Comparison of ENCODE assay signal across 8 mouse cellular contexts in the genomic region with DNA sequence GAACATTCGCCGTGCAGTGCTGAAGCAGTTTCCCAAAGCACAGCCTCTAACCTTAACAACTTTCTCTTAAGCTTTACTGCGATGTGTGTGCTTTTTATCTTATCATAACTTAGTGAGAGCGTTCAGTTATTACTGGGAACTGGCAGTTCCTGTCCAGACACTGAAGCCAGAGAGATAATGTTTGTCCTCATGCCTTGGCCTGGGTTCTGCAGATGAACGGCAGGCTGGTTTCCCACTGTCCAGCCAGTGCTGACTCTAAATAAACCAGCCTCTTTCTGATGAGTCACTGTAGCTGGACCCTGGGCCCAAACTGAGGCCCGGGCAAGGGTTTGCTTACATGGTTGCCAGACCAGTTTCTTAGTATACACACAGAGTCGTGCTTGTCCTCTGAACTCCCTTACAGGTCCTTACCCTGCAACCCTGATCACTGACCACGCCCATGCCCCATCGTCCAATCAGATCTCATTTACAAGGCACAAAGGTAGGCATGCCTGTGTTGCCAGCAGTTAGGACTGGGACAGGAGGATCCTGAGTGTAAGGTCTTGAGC. TPM values are rescaled to one million over a fixed set of nuclear protein-coding genes. Genes with fewer than 3 reads are reported as not detected.
DNase-seq lines count a peak whose midpoint lies in the region; ATAC-seq and TF ChIP-seq lines count a peak whose summit lies in the region.

No protein-coding gene starts in this region.

- H3K4me3 ChIP-seq in heart, adult 2 months: no peak overlapping the region
- H3K4me3 ChIP-seq in liver, embryonic 13.5 days (replicated peaks): peak overlapping the region; percentile 5

- no peaks in the 10 kb centered on the region for H3K36me3 ChIP-seq in heart, adult 2 months (ENCODE audit: control insufficient read depth, insufficient read depth, low read length)
- H3K36me3 ChIP-seq in liver, embryonic 13.5 days: no peaks in the 10 kb centered on the region

- H3K4me2 ChIP-seq in liver, embryonic 13.5 days: peak overlapping the region; percentile 49

- intact Hi-C loops in heart, adult 2 months (cut with DNase I): no loop called here

- H3K9ac ChIP-seq in heart, adult 2 months (ENCODE audit: low read depth, low read length): no peak overlapping the region
- peak overlapping the region; percentile 22 for H3K9ac ChIP-seq in liver, embryonic 13.5 days

- H3K79me2 ChIP-seq in heart, adult 2 months (replicated peaks; ENCODE audit: control insufficient read depth, insufficient read depth, low read length): no peaks in the 10 kb centered on the region

- peak; percentile 58 for TF ChIP-seq POLR2A in heart, adult 2 months (IDR thresholded peaks at IDR 0.05; ENCODE audit: insufficient read depth, low read depth, low read length)

- TF ChIP-seq EP300 in heart, adult 2 months (IDR thresholded peaks at IDR 0.05; ENCODE audit: insufficient read depth, low read depth, low read length): peak; percentile 97

- no peaks in the 10 kb centered on the region for H3K27me3 ChIP-seq in heart, adult 2 months (ENCODE audit: control insufficient read depth, insufficient read depth, low read length)
- no peaks in the 10 kb centered on the region for H3K27me3 ChIP-seq in liver, embryonic 13.5 days

- peak overlapping the region; percentile 88 for H3K27ac ChIP-seq in heart, adult 2 months
- H3K27ac ChIP-seq in liver, embryonic 13.5 days: peak overlapping the region; percentile 94

- DNase-seq in ovary, adult 18-20 months (ENCODE audit: low spot score): peak; percentile 59
- no peak for DNase-seq in ovary, postnatal 14 days (ENCODE audit: low spot score)
- peak; percentile 71 to 87 for DNase-seq in heart, adult 2 months
- peak; percentile 81 for DNase-seq in liver, embryonic 13.5 days
- DNase-seq in urinary bladder, postnatal 14 days (ENCODE audit: low spot score): peak; percentile 78
- DNase-seq in cerebellum, postnatal 14 days: no peak
- DNase-seq in layer of hippocampus, postnatal 14 days (ENCODE audit: low spot score in 2 of 2): no peak
- DNase-seq in left cerebral cortex, adult 8-10 months (ENCODE audit: low spot score in 2 of 2): no peak

- peaks cover 7% of the 10 kb centered on the region for H3K4me1 ChIP-seq in heart, adult 2 months (ENCODE audit: control insufficient read depth, insufficient read depth, low read length)
- H3K4me1 ChIP-seq in liver, embryonic 13.5 days (replicated peaks): peaks cover 34% of the 10 kb centered on the region

- no peaks in the 10 kb centered on the region for H3K9me3 ChIP-seq in liver, embryonic 13.5 days (replicated peaks)

- ATAC-seq in liver, embryonic 13.5 days (ENCODE audit: low read depth): peak; percentile 95

- TF ChIP-seq CTCF in heart, adult 2 months (IDR thresholded peaks at IDR 0.05): no peak

- 15% methylated on average over 9 of the region's 9 CpGs for WGBS in heart, adult 2 months
- 14% methylated on average over 9 of the region's 9 CpGs for WGBS in liver, embryonic 13.5 days (ENCODE audit: insufficient replicate concordance)

RNA-seq across cellular contexts. Expression of gene Cdk19, which starts 11.3 kb away (rescaled TPM):
- 10 to 100 TPM; 11.5 to 15.2 TPM for total RNA-seq in heart, adult 2 months (2021)
- 5.2 and 8.6 TPM in 2 replicates for polyA plus RNA-seq in heart, adult 2 months (2012; rRNA removed)
- 2.6 and 3.0 TPM in 2 replicates for polyA plus RNA-seq in liver, embryonic 13.5 days (2015; fragmentation: Nextera tagmentation; extraction: Ambion mirVana)
- 10 to 100 TPM; 27.2 to 27.3 TPM for total RNA-seq in layer of hippocampus, postnatal 14 days (2021)
- 10 to 100 TPM; 46.8 to 57.5 (median 52.8) TPM for total RNA-seq in left cerebral cortex, adult 8-10 months (2022)

RNA-seq across cellular contexts. Expression of gene Amd1, which starts 26.1 kb away (rescaled TPM):
- total RNA-seq in heart, adult 2 months (2021): 100 to 1,000 TPM in 1 of 2 experiments, 10 to 100 TPM in 1; 98.5 to 114 TPM
- 26.1 and 83.2 TPM in 2 replicates for polyA plus RNA-seq in heart, adult 2 months (2012; rRNA removed)
- polyA plus RNA-seq in liver, embryonic 13.5 days (2015; fragmentation: Nextera tagmentation; extraction: Ambion mirVana): 58.0 and 79.3 TPM in 2 replicates
- 10 to 100 TPM; 48.8 to 53.7 TPM for total RNA-seq in layer of hippocampus, postnatal 14 days (2021)
- 10 to 100 TPM; 74.1 to 90.6 (median 79.2) TPM for total RNA-seq in left cerebral cortex, adult 8-10 months (2022)

Comparison
In these comparisons a context has a peak if more than half of its experiments do, and no peak if none do; other contexts are left out.
1. DNase-seq: peak in ovary, adult 18-20 months (single experiment), heart, adult 2 months (2 of 2), liver, embryonic 13.5 days (single experiment) and urinary bladder, postnatal 14 days (single experiment); none in ovary, postnatal 14 days (single experiment), cerebellum, postnatal 14 days (0 of 2), layer of hippocampus, postnatal 14 days (0 of 2) and left cerebral cortex, adult 8-10 months (0 of 2).